Mouse (Mus musculus): Measurements from ENCODE around the gene Piezo1.

- TF ChIP-seq CTCF (IDR thresholded peaks at IDR 0.05; ENCODE audit: low read depth, low read length): no peak
- no peak for TF ChIP-seq GATA1 (IDR thresholded peaks at IDR 0.05; ENCODE audit: borderline replicate concordance, low read length)
- TF ChIP-seq TAL1 (conservative IDR thresholded peaks at IDR 0.05; ENCODE audit: low read depth, low read length): no peak
- TF ChIP-seq GATA2 (IDR thresholded peaks at IDR 0.05; ENCODE audit: borderline replicate concordance, low read depth, low read length): no peak
Measured at GRCm38 (mm10) chr8:122451161-122451703, 99.9 kb downstream of the Piezo1 start.

Measured in G1E (cell line).